Mouse (Mus musculus): ENCODE results near the gene Fcf1.

The Fcf1 gene

GRCm38 (mm10) chr12:84970428-84971096 lies at the start of gene Fcf1, which contains the start of gene Arel1:
TSS of gene Fcf1 (plus strand) at chr12:84970897.
TSS of gene Arel1 (minus strand) at chr12:84970900.
- DNase-seq: peak; percentile 87 to 88

GRCm38 (mm10) chr12:84921881-84922419 lies 48.7 kb upstream of the Fcf1 start:
- DNase-seq: no peak

GRCm38 (mm10) chr12:84924324-84924723 lies 46.4 kb upstream of the Fcf1 start:
- no peak for DNase-seq

- no peak for DNase-seq
Observed at GRCm38 (mm10) chr12:84926542-84926941, 44.2 kb upstream of the Fcf1 start.

- no peak for DNase-seq
Observed at GRCm38 (mm10) chr12:84932210-84932609, 38.5 kb upstream of the Fcf1 start.

- DNase-seq: no peak
Observed at GRCm38 (mm10) chr12:84935343-84935742, 35.4 kb upstream of the Fcf1 start.

- DNase-seq: no peak
Observed at GRCm38 (mm10) chr12:84939117-84939516, 31.6 kb upstream of the Fcf1 start.

- DNase-seq: no peak
Observed at GRCm38 (mm10) chr12:84940343-84940742, 30.4 kb upstream of the Fcf1 start.

GRCm38 (mm10) chr12:84941717-84942116 lies 29.0 kb upstream of the Fcf1 start:
- no peak for DNase-seq

- no peak for DNase-seq
Observed at GRCm38 (mm10) chr12:84943006-84943952, 27.4 kb upstream of the Fcf1 start.

GRCm38 (mm10) chr12:84944150-84944812 lies 26.4 kb upstream of the Fcf1 start:
- no peak for DNase-seq

GRCm38 (mm10) chr12:84944813-84945553 lies 25.7 kb upstream of the Fcf1 start:
- no peak for DNase-seq

- no peak for DNase-seq
Observed at GRCm38 (mm10) chr12:84947894-84948583, 22.7 kb upstream of the Fcf1 start.

- DNase-seq: no peak
Observed at GRCm38 (mm10) chr12:84948584-84949285, 22.0 kb upstream of the Fcf1 start.

- no peak for DNase-seq
Observed at GRCm38 (mm10) chr12:84950763-84951162, 19.9 kb upstream of the Fcf1 start.

- no peak for DNase-seq
Observed at GRCm38 (mm10) chr12:84951531-84951930, 19.2 kb upstream of the Fcf1 start.

- DNase-seq: no peak
Observed at GRCm38 (mm10) chr12:84952351-84952750, 18.3 kb upstream of the Fcf1 start.

- DNase-seq: no peak
Observed at GRCm38 (mm10) chr12:84956317-84956716, 14.4 kb upstream of the Fcf1 start.

- DNase-seq: no peak
Observed at GRCm38 (mm10) chr12:84958794-84959356, 11.8 kb upstream of the Fcf1 start.

- no peak for DNase-seq
Observed at GRCm38 (mm10) chr12:84962606-84963005, 8.1 kb upstream of the Fcf1 start.
